ENCODE assay signal across 18 mouse cellular contexts in the genomic region with DNA sequence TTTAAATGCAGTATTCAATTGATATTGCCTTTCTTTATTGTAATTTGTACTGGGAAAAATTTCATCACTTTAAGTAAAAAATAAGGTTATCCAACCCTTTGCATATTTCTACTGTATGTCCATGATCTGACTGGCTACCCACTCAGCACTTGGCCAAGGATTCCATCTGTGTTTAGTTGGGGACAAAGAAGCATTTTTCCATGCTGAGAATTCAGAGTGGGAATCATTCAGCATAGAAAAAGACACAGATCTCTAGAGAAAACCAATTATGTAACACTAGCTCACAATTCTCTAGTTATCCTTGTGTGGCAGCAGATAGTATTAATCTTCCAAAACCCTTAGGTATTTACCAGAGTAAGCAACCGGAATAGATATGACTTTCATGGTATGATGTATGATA.
DNase-seq lines count a peak whose midpoint lies in the region; ATAC-seq lines count a peak whose summit lies in the region.
"Had no signal": no experiment of that assay in that cellular context is flagged by ENCODE, and none has a peak within 500 bp of the region (broad histone marks: within the 10 kb centered on the region; RNA-seq: fewer than 3 reads in every experiment).

No protein-coding gene starts in this region.

- DNase-seq in frontal cortex, postnatal 25 days (ENCODE audit: low spot score in 2 of 2) = no peak
- DNase-seq in brain, adult 2 months (ENCODE audit: low read depth, low spot score) = peak; percentile 45
- no peak for DNase-seq in right cerebral cortex, postnatal 14 days
- DNase-seq: adrenal gland, adult 2 months; adrenal gland, adult 8-10 months; adrenal gland, postnatal 10 days; adrenal gland, postnatal 14 days; adrenal gland, postnatal 25 days; adrenal gland, postnatal 36 days; B cell, adult 2 months; cerebellum, adult 11 months; cerebellum, adult 11-12 months; cerebellum, adult 18-20 months; cerebellum, adult 2 months had no signal

- ATAC-seq in frontal cortex, adult (ENCODE audit: low TSS enrichment) = peak; percentile 84
- ATAC-seq: activated CD4-positive, CD25-positive, alpha-beta regulatory T cell, adult 4 months; CD4-positive, CD25-positive, alpha-beta regulatory T cell, adult 4 months; Patski had no signal
